Mouse (Mus musculus) embryonic facial prominence, embryonic 10.5 days (tissue): ENCODE measurements around the gene Gm43738. TPM values are rescaled to one million over a fixed set of nuclear protein-coding genes. Genes with fewer than 3 reads are reported as not detected.

Experiments used
- DNase-seq: peaks from one replicate; pipeline ENCODE4 v3.0.0-alpha.2; 2017; ENCODE audit warnings: low spot score
- H3K27ac ChIP-seq: fragments of 300-500 bp; sonication (generic); replicated peaks from 2 replicates; pipeline ENCODE4 v1.5.1; 2016; ENCODE audit warnings: mild to moderate bottlenecking
- H3K27me3 ChIP-seq: fragments of 300-500 bp; sonication (generic); replicated peaks from 2 replicates; pipeline ENCODE4 v1.6.1; 2016; ENCODE audit warnings: low read depth, mild to moderate bottlenecking; ENCODE audit not compliant: poor library complexity, severe bottlenecking
- H3K36me3 ChIP-seq: fragments of 300-500 bp; sonication (generic); replicated peaks from 2 replicates; pipeline ENCODE4 v1.6.1; 2016; ENCODE audit warnings: mild to moderate bottlenecking, moderate library complexity
- H3K4me1 ChIP-seq: fragments of 300-500 bp; sonication (generic); 2 replicates; pipeline ENCODE4 v1.6.1; 2016
- H3K4me3 ChIP-seq: fragments of 300-500 bp; sonication (generic); 2 replicates; pipeline ENCODE4 v1.5.1; 2016; ENCODE audit warnings: mild to moderate bottlenecking, moderate library complexity
- H3K9me3 ChIP-seq: fragments of 300-500 bp; sonication (generic); 2 replicates; pipeline ENCODE4 v1.6.1; 2016; ENCODE audit warnings: mild to moderate bottlenecking
- WGBS: fragments of 180-500 bp; shearing (Covaris S2); methylation state at CpG from one replicate; pipeline ENCODE4 v1.1.7; 2016; 5-methylcytosine and 5-hydroxymethylcytosine counted together
- polyA plus RNA-seq: library from polyadenylated mRNA; unstranded; fragments of >200 nt; fragmentation: Nextera tagmentation; extraction: Ambion mirVana; gene quantifications from 2 replicates; pipeline ENCODE4 v1.2.1, GENCODE M21; 2016

The Gm43738 gene
- polyA plus RNA-seq = 0.09 TPM in 1 of 2 replicates, not detected in the other

GRCm38 (mm10) chr3:89100811-89101210 is at the start of gene Gm43738:
Gene Gm43738, minus strand, starts transcription at chr3:89101099.
- no peaks in the 10 kb centered on the region for H3K9me3 ChIP-seq
- peaks cover 43% of the 10 kb centered on the region for H3K4me1 ChIP-seq
- H3K27ac ChIP-seq = peak within 1 kb of the TSS; percentile 88
- 58% methylated on average over 7 of the region's 7 CpGs for WGBS
- peak within 1 kb of the TSS; percentile 83 for H3K4me3 ChIP-seq
- no peaks in the 10 kb centered on the region for H3K27me3 ChIP-seq
- no peak for DNase-seq
- H3K36me3 ChIP-seq = peaks cover 47% of the 10 kb centered on the region

- H3K4me3 ChIP-seq = peak overlapping the region; percentile 50
Measured at GRCm38 (mm10) chr3:89148567-89148966, 47.7 kb upstream of the Gm43738 start.

GRCm38 (mm10) chr3:89147979-89148311 is 47.0 kb upstream of the Gm43738 start:
- Histone ChIP-seq H3K27ac (0 out of 2 replicates have a peak overlapping the region, but pooled peaks have one; percentile 2), H3K9me3 (no peaks in the 10 kb centered on the region), H3K27me3 (peaks cover 78% of the 10 kb centered on the region), H3K36me3 (no peaks in the 10 kb centered on the region), H3K4me1 (peaks cover 34% of the 10 kb centered on the region), H3K4me3 (peak overlapping the region; percentile 50)
- no peak for DNase-seq
- 7% methylated on average over 15 of the region's 15 CpGs for WGBS

More at GRCm38 (mm10) chr3:89148567-89148966, 47.7 kb upstream of the Gm43738 start:
- H3K27ac ChIP-seq = no peak overlapping the region
- H3K4me1 ChIP-seq = peaks cover 34% of the 10 kb centered on the region
- 68% methylated on average over 14 of the region's 14 CpGs for WGBS
- DNase-seq = no peak
- H3K36me3 ChIP-seq = no peaks in the 10 kb centered on the region
- no peaks in the 10 kb centered on the region for H3K9me3 ChIP-seq
- H3K27me3 ChIP-seq = peaks cover 78% of the 10 kb centered on the region

- H3K27ac ChIP-seq = 0 out of 2 replicates have a peak overlapping the region, but pooled peaks have one; percentile 2
- DNase-seq = peak; percentile 29
- 20% methylated on average over 26 of the region's 26 CpGs for WGBS
- peaks cover 34% of the 10 kb centered on the region for H3K4me1 ChIP-seq
- H3K9me3 ChIP-seq = no peaks in the 10 kb centered on the region
- H3K4me3 ChIP-seq = peak overlapping the region; percentile 50
- H3K36me3 ChIP-seq = no peaks in the 10 kb centered on the region
- H3K27me3 ChIP-seq = peaks cover 73% of the 10 kb centered on the region
Measured at GRCm38 (mm10) chr3:89147101-89147978, 46.4 kb upstream of the Gm43738 start.

GRCm38 (mm10) chr3:89145566-89145965 is 44.7 kb upstream of the Gm43738 start:
- H3K4me1 ChIP-seq = peaks cover 34% of the 10 kb centered on the region
- no peak overlapping the region for H3K27ac ChIP-seq
- H3K4me3 ChIP-seq = no peak overlapping the region
- H3K27me3 ChIP-seq = peaks cover 66% of the 10 kb centered on the region
- no peaks in the 10 kb centered on the region for H3K36me3 ChIP-seq
- DNase-seq = peak; percentile 46
- H3K9me3 ChIP-seq = no peaks in the 10 kb centered on the region
- 39% methylated on average over 8 of the region's 8 CpGs for WGBS

GRCm38 (mm10) chr3:89144821-89145220 is 43.9 kb upstream of the Gm43738 start:
- DNase-seq = no peak
- no peaks in the 10 kb centered on the region for H3K9me3 ChIP-seq
- peaks cover 34% of the 10 kb centered on the region for H3K4me1 ChIP-seq
- peaks cover 59% of the 10 kb centered on the region for H3K27me3 ChIP-seq
- H3K36me3 ChIP-seq = no peaks in the 10 kb centered on the region
- no peak overlapping the region for H3K4me3 ChIP-seq
- H3K27ac ChIP-seq = no peak overlapping the region
- WGBS = 80% methylated on average over 10 of the region's 10 CpGs

- 41% methylated on average over 9 of the region's 9 CpGs for WGBS
- Histone ChIP-seq H3K27ac (peak overlapping the region; percentile 45; the same call in 1 of the 2 replicates), H3K4me1 (peaks cover 10% of the 10 kb centered on the region), H3K4me3 (peak overlapping the region; percentile 34), H3K27me3 (peaks cover 47% of the 10 kb centered on the region), H3K36me3 (no peaks in the 10 kb centered on the region), H3K9me3 (no peaks in the 10 kb centered on the region)
- DNase-seq = peak; percentile 51
Measured at GRCm38 (mm10) chr3:89136365-89136764, 35.5 kb upstream of the Gm43738 start.

GRCm38 (mm10) chr3:89135958-89136357 is 35.1 kb upstream of the Gm43738 start, which contains the start of gene Pklr:
Gene Pklr, plus strand, starts transcription at chr3:89136142.
- Histone ChIP-seq H3K9me3 (no peaks in the 10 kb centered on the region), H3K4me3 (peak within 1 kb of the TSS; percentile 34), H3K36me3 (no peaks in the 10 kb centered on the region), H3K27me3 (peaks cover 45% of the 10 kb centered on the region), H3K4me1 (peaks cover 10% of the 10 kb centered on the region), H3K27ac (peak within 1 kb of the TSS; percentile 45; the same call in 1 of the 2 replicates)
- WGBS = 59% methylated on average over 3 of the region's 3 CpGs
- no peak for DNase-seq

GRCm38 (mm10) chr3:89133752-89134151 is 32.9 kb upstream of the Gm43738 start:
- Histone ChIP-seq H3K36me3 (no peaks in the 10 kb centered on the region), H3K4me3 (no peak overlapping the region), H3K9me3 (no peaks in the 10 kb centered on the region), H3K27ac (no peak overlapping the region), H3K4me1 (peaks cover 15% of the 10 kb centered on the region), H3K27me3 (peaks cover 45% of the 10 kb centered on the region)
- WGBS = 97% methylated on average over 1 of the region's 1 CpGs
- DNase-seq = no peak

GRCm38 (mm10) chr3:89133063-89133450 is 32.2 kb upstream of the Gm43738 start:
- H3K27ac ChIP-seq = no peak overlapping the region
- H3K36me3 ChIP-seq = no peaks in the 10 kb centered on the region
- no peaks in the 10 kb centered on the region for H3K9me3 ChIP-seq
- peaks cover 17% of the 10 kb centered on the region for H3K4me1 ChIP-seq
- WGBS = 80% methylated on average over 7 of the region's 7 CpGs
- peaks cover 45% of the 10 kb centered on the region for H3K27me3 ChIP-seq
- H3K4me3 ChIP-seq = no peak overlapping the region
- DNase-seq = no peak

- H3K36me3 ChIP-seq = no peaks in the 10 kb centered on the region
- DNase-seq = peak; percentile 45
- H3K4me1 ChIP-seq = peaks cover 17% of the 10 kb centered on the region
- peaks cover 45% of the 10 kb centered on the region for H3K27me3 ChIP-seq
- H3K9me3 ChIP-seq = no peaks in the 10 kb centered on the region
- 14% methylated on average over 30 of the region's 30 CpGs for WGBS
- peak overlapping the region; percentile 52 for H3K4me3 ChIP-seq
- peak overlapping the region; percentile 54 for H3K27ac ChIP-seq
Measured at GRCm38 (mm10) chr3:89132285-89133062, 31.6 kb upstream of the Gm43738 start.

- Histone ChIP-seq H3K27me3 (peaks cover 41% of the 10 kb centered on the region), H3K4me1 (peaks cover 17% of the 10 kb centered on the region), H3K36me3 (no peaks in the 10 kb centered on the region), H3K4me3 (peak overlapping the region; percentile 52), H3K27ac (no peak overlapping the region), H3K9me3 (no peaks in the 10 kb centered on the region)
- WGBS = 55% methylated on average over 4 of the region's 4 CpGs
- no peak for DNase-seq
Measured at GRCm38 (mm10) chr3:89131816-89132215, 30.9 kb upstream of the Gm43738 start.
